Mouse (Mus musculus) E14TG2a.4 (cell line): Measurements from ENCODE around the gene Dip2a.

Source experiments
- CTCF ChIP-seq: conservative IDR thresholded peaks from 2 replicates; pipeline ENCODE4 v1.5.1; 2014; ENCODE audit warnings: low read length
- NANOG ChIP-seq: IDR thresholded peaks from 2 replicates; pipeline ENCODE4 v1.6.1; 2014; ENCODE audit warnings: borderline replicate concordance, low read length, mixed read lengths
- POU5F1 ChIP-seq: IDR thresholded peaks from 2 replicates; pipeline ENCODE4 v1.6.1; 2014; ENCODE audit warnings: low read length, borderline replicate concordance

- TF ChIP-seq CTCF: no peak
- no peak for TF ChIP-seq POU5F1
- no peak for TF ChIP-seq NANOG
These were observed 96.5 kb downstream of the Dip2a start for GRCm38 (mm10) chr10:76248647-76248968.
